Mouse (Mus musculus) lung, postnatal 0 days (tissue): ENCODE results near the gene Slc22a23. TPM values are rescaled to one million over a fixed set of nuclear protein-coding genes. Genes with fewer than 3 reads are reported as not detected.

Source experiments
- ATAC-seq: fragments of 200-750 bp; cut with Nextera tagmentation; 2 replicates; pipeline ENCODE4 v1.8.0; 2017; ENCODE audit warnings: moderate library complexity
- DNase-seq: peaks from one replicate; pipeline ENCODE4 v3.0.0-alpha.2; 2016; ENCODE audit warnings: low spot score
- H3K27ac ChIP-seq: fragments of 300-500 bp; sonication (generic); 2 replicates; pipeline ENCODE4 v1.5.1; 2014; ENCODE audit warnings: antibody characterized with exemption, mild to moderate bottlenecking, low read length, mixed read lengths
- H3K27me3 ChIP-seq: fragments of 300-500 bp; sonication (generic); replicated peaks from 2 replicates; pipeline ENCODE4 v1.6.1; 2014; ENCODE audit warnings: low read length, mixed read lengths; ENCODE audit not compliant: insufficient read depth
- H3K36me3 ChIP-seq: fragments of 300-500 bp; sonication (generic); 2 replicates; pipeline ENCODE4 v1.6.1; 2014; ENCODE audit warnings: low read length, mixed read lengths; ENCODE audit not compliant: insufficient read depth
- H3K4me1 ChIP-seq: fragments of 300-500 bp; sonication (generic); 2 replicates; pipeline ENCODE4 v1.6.1; 2014; ENCODE audit warnings: antibody characterized with exemption, low read depth, low read length, mixed read lengths; ENCODE audit not compliant: insufficient read depth
- H3K4me2 ChIP-seq: fragments of 300-500 bp; sonication (generic); replicated peaks from 2 replicates; pipeline ENCODE4 v1.6.1; 2014; ENCODE audit warnings: low read depth, mild to moderate bottlenecking, low read length, moderate library complexity, mixed read lengths
- H3K4me3 ChIP-seq: fragments of 300-500 bp; sonication (generic); 2 replicates; pipeline ENCODE4 v1.5.1; 2014; ENCODE audit warnings: low read depth, low read length
- H3K9ac ChIP-seq: fragments of 300-500 bp; sonication (generic); replicated peaks from 2 replicates; pipeline ENCODE4 v1.6.1; 2014; ENCODE audit warnings: low read depth, mild to moderate bottlenecking
- H3K9me3 ChIP-seq: fragments of 300-500 bp; sonication (generic); 2 replicates; pipeline ENCODE4 v1.6.1; 2016; ENCODE audit warnings: low read length, mixed read lengths
- CTCF ChIP-seq: IDR thresholded peaks from 2 replicates; pipeline ENCODE4 v1.5.1; 2016; ENCODE audit warnings: antibody characterized with exemption, mild to moderate bottlenecking
- EP300 ChIP-seq: IDR thresholded peaks from 2 replicates; pipeline ENCODE4 v1.6.1; 2016; ENCODE audit warnings: antibody characterized with exemption, mild to moderate bottlenecking, control low read depth
- WGBS: fragments of 180-500 bp; shearing (Covaris S2); extraction: QIAGEN DNeasy Blood & Tissue Kit; methylation state at CpG from one replicate; pipeline ENCODE4 v1.1.7; 2014; 5-methylcytosine and 5-hydroxymethylcytosine counted together
- polyA plus RNA-seq: library from polyadenylated mRNA; unstranded; fragments of >200 nt; fragmentation: Nextera tagmentation; extraction: Ambion mirVana; gene quantifications from 2 replicates; pipeline ENCODE4 v1.2.1, GENCODE M21; 2015

The Slc22a23 gene
- polyA plus RNA-seq, 1 experiment from 2014 or later, result 8.1 TPM

DNA sequence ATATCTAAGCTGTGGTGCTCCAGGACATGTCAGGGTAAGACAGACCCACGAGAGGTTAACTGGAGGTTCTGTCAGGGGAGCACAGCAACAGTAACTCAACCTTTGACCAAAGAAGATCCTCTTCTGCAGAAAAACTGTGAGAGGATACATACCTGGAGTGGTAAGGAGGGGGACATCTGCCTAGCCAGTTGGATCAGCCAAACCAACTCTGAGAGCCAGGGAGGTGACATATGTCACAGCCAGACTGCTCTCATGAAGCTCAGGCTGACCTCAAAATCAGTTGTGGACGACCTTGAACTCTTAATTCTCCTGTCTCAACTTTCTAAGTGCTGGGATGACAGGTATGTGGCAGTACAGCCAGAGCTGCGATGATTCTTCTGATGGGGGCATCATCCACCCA, 68.0 kb downstream of the Slc22a23 start:
- no peak overlapping the region for H3K27ac ChIP-seq
- WGBS, result 75% methylated on average over 3 of the region's 3 CpGs
- no peak overlapping the region for H3K4me2 ChIP-seq
- H3K4me1 ChIP-seq, result peaks cover 7% of the 10 kb centered on the region; the same call in 1 of the 2 replicates
- no peak overlapping the region for H3K4me3 ChIP-seq
- no peak overlapping the region for H3K9ac ChIP-seq
- DNase-seq (no peak), ATAC-seq (no peak)
- no peaks in the 10 kb centered on the region for H3K36me3 ChIP-seq
- no peaks in the 10 kb centered on the region for H3K9me3 ChIP-seq
- H3K27me3 ChIP-seq, result no peaks in the 10 kb centered on the region
- TF ChIP-seq EP300 (no peak), CTCF (no peak)

DNA sequence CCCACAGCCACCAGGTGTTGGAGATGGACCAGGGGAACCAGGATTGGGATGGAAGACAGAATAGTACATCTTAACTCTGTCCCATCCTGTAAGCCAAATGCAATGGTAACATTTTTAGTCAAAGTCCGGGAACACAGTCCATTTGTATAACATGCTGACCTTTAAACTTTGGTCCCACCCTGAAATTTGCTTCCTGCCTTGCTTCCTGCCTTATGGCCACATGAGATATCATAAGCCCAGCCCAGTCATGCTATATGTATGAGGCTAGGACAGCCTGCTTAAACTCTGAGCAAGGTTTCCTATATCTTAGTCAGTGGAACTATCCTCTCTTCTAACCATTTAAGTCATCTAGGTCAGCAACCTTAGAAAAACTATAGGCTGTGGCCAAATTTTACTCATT, 70.1 kb downstream of the Slc22a23 start:
- no peak for TF ChIP-seq CTCF
- no peak for TF ChIP-seq EP300
- H3K4me1 ChIP-seq, result peaks cover 13% of the 10 kb centered on the region; the same call in 1 of the 2 replicates
- no peak overlapping the region for H3K4me2 ChIP-seq
- H3K27ac ChIP-seq, result no peak overlapping the region
- no peak overlapping the region for H3K9ac ChIP-seq
- H3K4me3 ChIP-seq, result no peak overlapping the region
- WGBS, result 71% methylated on average over 1 of the region's 1 CpGs
- H3K36me3 ChIP-seq, result no peaks in the 10 kb centered on the region
- H3K9me3 ChIP-seq, result no peaks in the 10 kb centered on the region
- ATAC-seq (no peak), DNase-seq (no peak)
- no peaks in the 10 kb centered on the region for H3K27me3 ChIP-seq

DNA sequence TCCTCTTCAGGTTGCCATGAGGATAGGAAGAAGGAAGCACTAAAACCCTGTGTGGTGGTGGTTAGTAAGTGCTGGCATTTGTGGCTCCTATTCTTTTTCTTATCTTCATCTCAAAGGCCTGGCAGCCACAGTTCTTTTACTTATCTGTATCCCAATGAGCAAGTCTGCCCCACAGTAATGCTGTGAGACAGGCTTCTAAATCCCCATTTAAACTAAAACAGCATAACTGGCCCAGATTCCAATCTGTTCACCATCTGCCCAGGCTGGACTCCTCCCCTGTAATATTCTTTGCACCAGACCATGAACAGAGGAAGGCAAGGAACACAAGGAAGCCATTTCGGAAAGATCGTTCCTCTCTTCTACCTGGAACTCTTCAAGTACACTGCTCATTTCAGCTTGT, 70.6 kb downstream of the Slc22a23 start:
- WGBS, result 92% methylated on average over 2 of the region's 2 CpGs
- Histone ChIP-seq H3K27ac (no peak overlapping the region), H3K27me3 (no peaks in the 10 kb centered on the region), H3K9ac (no peak overlapping the region), H3K36me3 (no peaks in the 10 kb centered on the region), H3K4me1 (peaks cover 13% of the 10 kb centered on the region; the same call in 1 of the 2 replicates), H3K9me3 (no peaks in the 10 kb centered on the region), H3K4me3 (no peak overlapping the region), H3K4me2 (no peak overlapping the region)
- no peak for ATAC-seq
- DNase-seq, result no peak
- TF ChIP-seq EP300 (no peak), CTCF (no peak)

DNA sequence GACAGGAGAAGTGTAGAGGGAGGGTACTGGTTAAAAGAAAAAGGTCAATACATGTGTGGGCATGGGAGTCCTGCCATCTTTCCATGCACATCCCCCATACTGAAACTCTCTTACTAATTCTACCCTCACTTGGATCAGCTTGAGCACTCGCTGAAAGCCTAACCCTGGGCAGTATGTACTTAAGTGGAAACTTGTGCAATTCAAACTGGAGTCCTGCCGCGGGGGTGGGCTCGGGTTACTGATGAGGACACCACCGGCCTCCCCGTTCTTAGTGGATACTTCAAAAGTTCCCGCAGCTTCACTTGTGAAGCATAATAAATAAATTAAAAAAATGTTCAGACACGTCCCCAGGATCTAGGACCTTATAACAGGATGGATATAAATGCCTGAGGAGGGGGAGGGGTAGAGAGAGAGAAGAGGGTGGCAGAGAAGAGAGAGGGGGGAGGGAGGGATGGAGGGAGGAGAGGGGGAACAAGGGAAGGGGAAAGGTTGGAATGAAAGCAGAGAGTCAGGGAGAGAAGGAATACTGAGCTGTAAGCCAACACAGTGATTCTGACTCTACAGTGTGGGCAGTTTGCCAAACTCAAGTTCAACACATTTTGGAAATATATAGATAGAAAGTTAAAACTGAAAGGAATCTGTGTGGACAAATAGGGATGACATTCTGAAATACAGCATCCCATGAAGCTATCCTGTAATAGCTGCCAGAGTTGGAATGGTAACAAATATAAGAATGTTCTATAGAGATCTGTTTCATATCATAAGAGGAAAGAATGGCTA, 72.5 kb downstream of the Slc22a23 start:
- Histone ChIP-seq H3K36me3 (no peaks in the 10 kb centered on the region), H3K27ac (peak overlapping the region; percentile 39), H3K4me2 (no peak overlapping the region), H3K9me3 (no peaks in the 10 kb centered on the region), H3K4me3 (no peak overlapping the region), H3K9ac (no peak overlapping the region), H3K27me3 (no peaks in the 10 kb centered on the region), H3K4me1 (peaks cover 8% of the 10 kb centered on the region; the same call in 1 of the 2 replicates)
- WGBS, result 16% methylated on average over 8 of the region's 8 CpGs
- TF ChIP-seq EP300, result 0 out of 2 replicates have a peak, but pooled peaks have one; percentile 38
- TF ChIP-seq CTCF, result no peak
- peak; percentile 85 for DNase-seq
- ATAC-seq, result peak; percentile 89

- no peak overlapping the region for H3K4me3 ChIP-seq
- no peaks in the 10 kb centered on the region for H3K9me3 ChIP-seq
- DNase-seq, result no peak
- TF ChIP-seq CTCF (no peak), EP300 (no peak)
- 52% methylated on average over 2 of the region's 2 CpGs for whole genome bisulfite sequencing
- 0 out of 2 replicates have a peak, but pooled peaks have one; percentile 5 for ATAC-seq
- no peaks in the 10 kb centered on the region for H3K36me3 ChIP-seq
- H3K9ac ChIP-seq, result no peak overlapping the region
- H3K27me3 ChIP-seq, result no peaks in the 10 kb centered on the region
- H3K4me1 ChIP-seq, result peaks cover 8% of the 10 kb centered on the region; the same call in 1 of the 2 replicates
- H3K4me2 ChIP-seq, result no peak overlapping the region
- peak overlapping the region; percentile 39 for H3K27ac ChIP-seq
These were observed 73.3 kb downstream of the Slc22a23 start for GRCm38 (mm10) chr13:34271665-34272064.

DNA sequence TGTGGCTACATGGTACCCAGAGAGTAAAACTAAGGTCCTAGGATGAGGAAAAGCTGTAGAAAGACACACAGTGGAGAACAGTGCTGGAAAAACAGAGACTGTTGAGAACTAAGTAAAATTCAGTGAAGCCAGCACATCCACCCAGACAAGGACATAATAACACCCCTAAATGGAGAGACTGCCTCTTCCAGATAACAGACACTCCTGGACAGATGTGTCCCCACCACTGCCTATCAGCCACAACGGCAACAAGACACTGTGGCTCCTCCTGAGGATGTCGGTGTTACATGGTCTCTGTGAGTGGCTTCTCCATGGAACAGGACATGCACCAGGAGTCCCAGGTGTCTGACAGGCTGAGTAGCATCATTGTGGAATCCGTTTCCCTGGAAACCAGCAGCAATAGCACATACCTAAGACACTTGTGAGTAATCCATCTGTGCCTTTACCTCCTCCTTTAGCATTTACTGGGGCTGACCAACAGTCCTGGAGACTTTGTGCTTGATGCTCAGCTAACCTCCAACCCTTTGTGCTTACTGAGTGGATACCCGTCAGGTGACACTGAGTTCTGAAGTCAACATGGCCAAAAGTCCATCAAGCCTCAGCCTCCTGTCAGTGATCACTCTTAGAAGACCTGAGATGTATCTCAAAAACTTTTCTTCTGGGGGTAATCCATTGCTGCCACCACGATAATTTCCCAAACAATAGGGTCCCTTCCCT, 73.9 kb downstream of the Slc22a23 start:
- Histone ChIP-seq H3K4me2 (no peak overlapping the region), H3K9me3 (no peaks in the 10 kb centered on the region), H3K4me3 (no peak overlapping the region), H3K9ac (no peak overlapping the region), H3K27me3 (no peaks in the 10 kb centered on the region), H3K4me1 (peaks cover 8% of the 10 kb centered on the region; the same call in 1 of the 2 replicates), H3K36me3 (no peaks in the 10 kb centered on the region), H3K27ac (no peak overlapping the region)
- 82% methylated on average over 5 of the region's 5 CpGs for WGBS
- ATAC-seq (no peak), DNase-seq (no peak)
- no peak for TF ChIP-seq EP300
- no peak for TF ChIP-seq CTCF
